ENCODE assay signal across 8 mouse cellular contexts in the genomic region with DNA sequence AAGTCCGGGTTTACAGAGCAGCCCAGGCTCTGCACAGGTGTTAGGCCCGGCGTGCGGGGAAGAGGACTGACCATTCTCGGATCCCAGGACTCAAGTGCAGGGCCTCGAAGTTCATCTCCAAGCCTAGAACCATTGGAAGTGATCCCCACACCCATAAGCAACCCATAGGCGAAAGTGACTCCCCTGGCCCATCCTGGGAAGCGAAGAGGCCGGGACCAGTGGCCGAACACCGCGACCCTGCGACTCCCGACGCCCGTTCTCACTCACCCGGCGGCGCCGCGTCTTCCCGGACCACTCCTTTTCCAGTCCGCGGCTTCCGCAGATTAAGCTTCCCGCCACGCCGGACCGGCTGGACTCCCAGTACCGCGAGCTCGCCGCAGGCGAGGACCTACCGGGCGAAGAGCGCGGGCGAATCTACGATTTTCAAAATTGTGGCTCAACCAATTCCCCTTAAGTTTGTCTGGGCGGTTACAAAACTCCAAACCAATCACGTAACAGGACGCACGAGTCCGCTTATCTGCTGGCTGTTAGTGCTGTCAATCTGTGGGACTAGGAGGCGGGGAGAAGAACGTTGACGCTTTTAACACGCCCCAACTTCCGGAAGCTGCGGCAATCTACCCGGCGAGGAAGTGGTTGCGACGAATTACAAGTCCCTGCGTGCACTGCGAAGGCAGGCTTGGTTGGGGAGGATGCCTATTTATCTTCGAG. TPM values are rescaled to one million over a fixed set of nuclear protein-coding genes. Genes with fewer than 3 reads are reported as not detected.
DNase-seq lines count a peak whose midpoint lies in the region; ATAC-seq and TF ChIP-seq lines count a peak whose summit lies in the region.

A gene (minus strand): TSS at position 480 of the 708 bp plus-strand sequence.

- peak within 1 kb of the TSS; percentile 83 for H3K4me2 ChIP-seq in heart, embryonic 15.5 days
- peak within 1 kb of the TSS; percentile 99 for H3K4me2 ChIP-seq in liver, embryonic 14.5 days (ENCODE audit: low read depth)
- peak within 1 kb of the TSS; percentile 64 for H3K4me2 ChIP-seq in neural tube, embryonic 11.5 days (ENCODE audit: low read depth)
- peak within 1 kb of the TSS; percentile 87 for H3K4me2 ChIP-seq in stomach, postnatal 0 days (replicated peaks; ENCODE audit: low read depth)

- H3K4me3 ChIP-seq in forebrain, embryonic 10.5 days, result peak within 1 kb of the TSS; percentile 76
- H3K4me3 ChIP-seq in heart, embryonic 15.5 days, result peak within 1 kb of the TSS; percentile 91
- H3K4me3 ChIP-seq in liver, embryonic 14.5 days (ENCODE audit: insufficient read depth in 1 of 2, low read depth in 2 of 2, low read length in 2 of 2), result peak within 1 kb of the TSS; percentile 89 to 97
- H3K4me3 ChIP-seq in neural tube, embryonic 11.5 days (ENCODE audit: low read depth, low read length), result peak within 1 kb of the TSS; percentile 91
- H3K4me3 ChIP-seq in stomach, postnatal 0 days (ENCODE audit: low read depth, low read length), result peak within 1 kb of the TSS; percentile 76

- TF ChIP-seq EP300 in liver, embryonic 14.5 days (IDR thresholded peaks at IDR 0.05; ENCODE audit: low read depth), result no peak; the same call in none of the 2 replicates
- peak; percentile 57 for TF ChIP-seq EP300 in stomach, postnatal 0 days (optimal IDR thresholded peaks at IDR 0.05)

- peaks cover 37% of the 10 kb centered on the region for H3K4me1 ChIP-seq in forebrain, embryonic 10.5 days
- H3K4me1 ChIP-seq in heart, embryonic 15.5 days (replicated peaks), result peaks cover 32% of the 10 kb centered on the region
- peaks cover 34 to 42% of the 10 kb centered on the region in 2 experiments for H3K4me1 ChIP-seq in liver, embryonic 14.5 days (replicated peaks; ENCODE audit: control insufficient read depth in 2 of 2, insufficient read depth in 2 of 2, low read length in 1 of 2)
- H3K4me1 ChIP-seq in neural tube, embryonic 11.5 days (ENCODE audit: control insufficient read depth, insufficient read depth, low read length), result peaks cover 16% of the 10 kb centered on the region
- H3K4me1 ChIP-seq in stomach, postnatal 0 days (replicated peaks; ENCODE audit: control insufficient read depth, insufficient read depth), result peaks cover 2% of the 10 kb centered on the region; the same call in 1 of the 2 replicates

- TF ChIP-seq CTCF in liver, embryonic 14.5 days (IDR thresholded peaks at IDR 0.05; ENCODE audit: low read depth), result no peak
- TF ChIP-seq CTCF in stomach, postnatal 0 days (IDR thresholded peaks at IDR 0.05; ENCODE audit: low read depth), result no peak

- peak within 1 kb of the TSS; percentile 96 for H3K27ac ChIP-seq in forebrain, embryonic 10.5 days
- peak within 1 kb of the TSS; percentile 92 for H3K27ac ChIP-seq in heart, embryonic 15.5 days
- H3K27ac ChIP-seq in liver, embryonic 14.5 days, result peak within 1 kb of the TSS; percentile 89
- H3K27ac ChIP-seq in neural tube, embryonic 11.5 days (ENCODE audit: low read depth, low read length), result peak within 1 kb of the TSS; percentile 36
- H3K27ac ChIP-seq in stomach, postnatal 0 days (replicated peaks), result peak within 1 kb of the TSS; percentile 91

- no peaks in the 10 kb centered on the region; the same call in 1 of the 2 replicates for H3K9me3 ChIP-seq in forebrain, embryonic 10.5 days
- H3K9me3 ChIP-seq in heart, embryonic 15.5 days (replicated peaks), result no peaks in the 10 kb centered on the region
- H3K9me3 ChIP-seq in liver, embryonic 14.5 days (ENCODE audit: control insufficient read depth, low read length), result no peaks in the 10 kb centered on the region
- H3K9me3 ChIP-seq in neural tube, embryonic 11.5 days (ENCODE audit: control insufficient read depth, low read length), result no peaks in the 10 kb centered on the region
- H3K9me3 ChIP-seq in stomach, postnatal 0 days (ENCODE audit: control insufficient read depth, low read length), result no peaks in the 10 kb centered on the region

- H3K36me3 ChIP-seq in forebrain, embryonic 10.5 days (replicated peaks), result peaks cover 32% of the 10 kb centered on the region
- H3K36me3 ChIP-seq in heart, embryonic 15.5 days, result peaks cover 13% of the 10 kb centered on the region
- H3K36me3 ChIP-seq in liver, embryonic 14.5 days (replicated peaks; ENCODE audit: control insufficient read depth, insufficient read depth, low read depth), result peaks cover 34% of the 10 kb centered on the region
- peaks cover 3% of the 10 kb centered on the region for H3K36me3 ChIP-seq in neural tube, embryonic 11.5 days (ENCODE audit: control insufficient read depth, insufficient read depth, low read length)
- H3K36me3 ChIP-seq in stomach, postnatal 0 days (ENCODE audit: control insufficient read depth, insufficient read depth, low read length), result 0 out of 2 replicates have a peak, but pooled peaks cover 3% of the 10 kb centered on the region

- peak within 1 kb of the TSS; percentile 80 for H3K9ac ChIP-seq in heart, embryonic 15.5 days
- H3K9ac ChIP-seq in liver, embryonic 14.5 days (replicated peaks), result peak within 1 kb of the TSS; percentile 98
- peak within 1 kb of the TSS; percentile 73 for H3K9ac ChIP-seq in neural tube, embryonic 11.5 days (ENCODE audit: low read length)
- H3K9ac ChIP-seq in stomach, postnatal 0 days (ENCODE audit: low read length), result peak within 1 kb of the TSS; percentile 76

- H3K27me3 ChIP-seq in forebrain, embryonic 10.5 days (ENCODE audit: poor library complexity, severe bottlenecking), result no peaks in the 10 kb centered on the region
- no peaks in the 10 kb centered on the region for H3K27me3 ChIP-seq in heart, embryonic 15.5 days
- H3K27me3 ChIP-seq in liver, embryonic 14.5 days (ENCODE audit: control insufficient read depth, insufficient read depth, low read length), result no peaks in the 10 kb centered on the region
- H3K27me3 ChIP-seq in neural tube, embryonic 11.5 days (ENCODE audit: control insufficient read depth, insufficient read depth, low read length), result no peaks in the 10 kb centered on the region
- H3K27me3 ChIP-seq in stomach, postnatal 0 days (ENCODE audit: control insufficient read depth, insufficient read depth, low read length), result no peaks in the 10 kb centered on the region

- DNase-seq in CD8-positive naive resting alpha-beta T cell, adult 2 months (ENCODE audit: low read depth in 2 of 2, low spot score in 2 of 2), result peak; percentile 91 to 94
- DNase-seq in c-Kit-positive CD71-negative TER-119-negative erythroid progenitor cells, embryonic 14.5 days (ENCODE audit: low read depth), result peak; percentile 94
- peak; percentile 95 for DNase-seq in forebrain, embryonic 10.5 days (ENCODE audit: extremely low spot score, low spot score)
- DNase-seq in kidney, postnatal 25 days, result peak; percentile 94 to 97
- peak; percentile 99 to 100 (median 99) for DNase-seq in liver, embryonic 14.5 days (ENCODE audit: low read depth in 3 of 3, low spot score in 3 of 3)
- DNase-seq in neural tube, embryonic 11.5 days (ENCODE audit: low spot score), result peak; percentile 93
- DNase-seq in stomach, postnatal 0 days (ENCODE audit: low spot score), result peak; percentile 94

- peak; percentile 97 for ATAC-seq in heart, embryonic 15.5 days (replicated peaks; ENCODE audit: insufficient number of reproducible peaks, insufficient read depth, low FRiP score, low read depth)
- peak; percentile 95 for ATAC-seq in liver, embryonic 14.5 days (ENCODE audit: insufficient read depth)
- peak; percentile 98 for ATAC-seq in neural tube, embryonic 11.5 days (ENCODE audit: insufficient read depth, low FRiP score, low TSS enrichment)
- peak; percentile 97 for ATAC-seq in stomach, postnatal 0 days (ENCODE audit: low FRiP score, low TSS enrichment)

- under 1% methylated on average over 58 of the region's 58 CpGs for WGBS in forebrain, embryonic 10.5 days
- WGBS in heart, embryonic 15.5 days, result under 1% methylated on average over 58 of the region's 58 CpGs
- under 1% methylated on average over 58 of the region's 58 CpGs for WGBS in liver, embryonic 14.5 days (ENCODE audit: insufficient replicate concordance)
- under 1% methylated on average over 58 of the region's 58 CpGs for WGBS in neural tube, embryonic 11.5 days
- WGBS in stomach, postnatal 0 days, result under 1% methylated on average over 58 of the region's 58 CpGs

RNA-seq across cellular contexts. Expression of the gene that starts here (rescaled TPM):
- 169 and 178 TPM in 2 replicates for polyA plus RNA-seq in forebrain, embryonic 10.5 days (2016; fragmentation: Nextera tagmentation; extraction: Ambion mirVana)
- 56.9 and 72.6 TPM in 2 replicates for polyA plus RNA-seq in heart, embryonic 15.5 days (2015; fragmentation: Nextera tagmentation; extraction: Ambion mirVana)
- 51.1 and 69.7 TPM in 2 replicates for polyA plus RNA-seq in liver, embryonic 14.5 days (2012; rRNA removed)
- polyA plus RNA-seq in liver, embryonic 14.5 days (2014; fragmentation: Nextera tagmentation; extraction: Ambion mirVana), result 72.0 and 86.3 TPM in 2 replicates
- polyA plus RNA-seq in neural tube, embryonic 11.5 days (2014; fragmentation: Nextera tagmentation; extraction: Ambion mirVana), result 91.8 and 103 TPM in 2 replicates
- 20.7 and 23.8 TPM in 2 replicates for polyA plus RNA-seq in stomach, postnatal 0 days (2015; fragmentation: Nextera tagmentation; extraction: Ambion mirVana)

Comparison
In these comparisons a context has a peak if more than half of its experiments do, and no peak if none do; other contexts are left out.
1. Peak in every context shown above with its lines: DNase-seq, ATAC-seq, H3K4me3 ChIP-seq and H3K27ac ChIP-seq.
2. H3K27ac ChIP-seq: peak in every context shown above with its lines; median percentile 96 in forebrain, embryonic 10.5 days; 92 in heart, embryonic 15.5 days; 91 in stomach, postnatal 0 days; 89 in liver, embryonic 14.5 days; 36 in neural tube, embryonic 11.5 days.